Mouse (Mus musculus) cerebellum, adult 11 months (tissue): ENCODE data around the gene Gjd3.
"Not testable (repeated sequence)": the region's sequence is repeated elsewhere in the genome, so short reads cannot be mapped to it uniquely, and the experiment has no call there.

ENCODE experiments used
- DNase-seq: peaks from one replicate; pipeline ENCODE4 v3.0.0; 2022

Gjd3 gene

DNA sequence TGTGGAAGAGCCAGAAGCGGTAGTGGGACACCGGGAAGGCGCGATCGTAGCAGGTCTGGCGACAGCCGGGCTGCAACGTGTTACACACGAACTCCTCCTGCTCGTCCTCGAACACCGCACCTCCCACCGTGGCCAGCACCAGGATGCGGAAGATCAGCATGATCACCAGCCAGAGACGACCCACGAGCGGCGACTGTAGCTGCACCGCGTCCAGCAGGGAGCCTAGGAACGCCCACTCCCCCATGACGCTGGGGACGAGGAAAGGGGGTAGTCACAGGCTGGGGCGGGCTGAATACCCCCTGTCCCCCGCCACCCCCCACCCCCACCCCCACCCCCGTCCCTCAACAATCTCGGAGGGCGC is at the start of gene Gjd3:
Gene Gjd3 (minus strand): TSS at position 244 of the 361 bp plus-strand sequence.
- DNase-seq: no peak

- DNase-seq: no peak
These were observed 44.2 kb upstream of the Gjd3 start for GRCm38 (mm10) chr11:99026899-99027440.

- DNase-seq: no peak
These were observed 43.1 kb upstream of the Gjd3 start for GRCm38 (mm10) chr11:99025878-99026277.

DNA sequence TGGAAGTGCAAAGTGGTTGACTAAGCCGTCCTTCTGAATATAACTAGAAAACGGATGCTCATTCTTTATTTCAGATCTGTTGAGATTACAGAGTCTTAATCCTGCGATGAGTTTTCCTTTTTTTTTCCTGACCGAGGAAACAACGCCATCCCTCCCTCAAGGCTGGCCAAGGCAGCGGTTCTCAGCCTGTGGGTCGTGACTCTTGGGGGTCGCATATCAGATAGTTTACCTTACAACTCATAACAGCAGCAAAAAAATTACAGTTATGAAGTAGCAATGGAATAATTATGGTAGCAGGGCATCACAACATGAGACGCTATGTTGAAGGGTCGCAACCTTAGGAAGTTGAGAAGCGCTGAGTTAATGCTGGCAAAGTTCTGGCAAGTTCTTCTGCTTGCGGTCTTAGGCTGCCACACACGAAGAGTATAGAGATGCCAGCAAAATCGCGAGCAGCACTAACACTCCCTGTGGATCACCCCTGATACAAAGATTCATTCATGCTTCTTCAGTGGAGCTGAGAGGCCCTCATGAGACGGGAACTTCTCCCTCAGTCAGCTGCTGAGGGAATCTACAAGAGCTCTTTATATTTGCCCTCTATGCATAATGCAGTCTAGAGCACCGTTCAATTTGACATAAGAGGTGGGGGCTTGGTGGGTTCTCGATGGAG is 41.8 kb upstream of the Gjd3 start:
- DNase-seq: no peak

DNA sequence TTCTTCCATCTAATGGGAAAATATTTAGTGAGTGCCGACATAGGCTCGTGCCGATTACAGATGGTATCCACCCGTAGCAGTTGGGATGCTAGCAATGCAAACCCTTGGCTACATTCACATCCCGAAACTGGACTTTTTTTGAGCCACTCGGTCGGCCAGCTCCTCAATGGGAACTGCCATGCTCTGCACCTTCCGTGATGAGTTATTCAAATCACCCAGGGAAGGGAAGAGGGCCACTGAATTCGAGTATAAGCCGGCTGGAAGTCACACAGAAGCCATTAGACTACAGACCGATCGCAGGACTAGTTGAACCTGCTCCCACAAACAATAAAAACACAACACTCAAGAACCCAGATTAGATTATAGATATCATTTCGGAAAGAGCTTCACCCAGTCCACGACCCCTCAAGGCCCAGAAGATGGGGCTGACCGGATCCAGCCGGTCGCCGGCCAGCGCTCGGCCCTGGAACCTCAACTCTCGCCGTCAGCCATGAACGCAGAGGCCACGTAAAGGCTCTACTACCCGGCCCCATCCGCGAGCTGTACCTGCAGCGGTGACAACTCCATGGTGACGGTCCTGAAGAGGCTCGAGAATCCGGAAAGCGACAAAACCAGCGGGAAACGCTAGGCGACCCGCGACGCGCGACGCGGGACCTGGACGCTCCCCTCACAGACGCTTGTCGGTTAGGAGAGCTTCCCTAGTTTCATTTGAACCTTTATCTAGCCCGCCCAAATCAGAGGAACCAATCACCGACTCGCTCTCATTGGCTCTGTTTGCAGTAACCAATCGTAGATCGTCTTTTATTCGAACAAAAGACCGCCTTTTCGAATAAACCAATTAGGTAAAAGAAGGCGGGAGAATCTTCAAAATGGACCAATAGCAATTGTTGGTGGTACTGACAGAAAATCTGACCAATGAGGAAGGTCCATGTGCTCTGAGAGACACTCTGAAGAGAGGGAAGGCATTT is 41.0 kb upstream of the Gjd3 start, which contains the start of gene Top2a:
Gene Top2a (minus strand): TSS at position 690 of the 968 bp plus-strand sequence.
- DNase-seq: peak; percentile 93

DNA sequence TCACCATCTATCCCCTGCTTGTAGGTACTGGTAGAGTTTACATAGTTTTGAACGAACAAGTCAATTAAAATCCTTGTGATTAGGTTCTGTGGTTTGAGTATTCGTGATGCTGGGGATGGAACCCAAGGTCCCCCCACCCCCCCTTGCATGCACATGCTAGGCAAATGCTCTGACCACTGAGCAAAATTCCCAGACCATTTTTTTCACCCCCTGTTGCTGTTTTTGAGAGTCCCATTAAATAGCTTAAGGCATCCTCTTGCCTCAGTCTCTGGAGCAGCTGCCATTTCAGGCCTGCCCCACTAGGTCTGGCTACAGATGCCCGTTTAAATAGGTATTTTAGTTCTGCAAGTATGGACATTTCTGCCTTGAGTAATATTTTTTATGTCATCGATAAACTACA is 40.3 kb upstream of the Gjd3 start:
- no peak for DNase-seq

- DNase-seq: no peak
These were observed 39.6 kb upstream of the Gjd3 start for GRCm38 (mm10) chr11:99022384-99022933.

- DNase-seq: no peak
These were observed 37.0 kb upstream of the Gjd3 start for GRCm38 (mm10) chr11:99019844-99020243.

- no peak for DNase-seq
These were observed 31.0 kb upstream of the Gjd3 start for GRCm38 (mm10) chr11:99013856-99014255.

GRCm38 (mm10) chr11:99010706-99011105 is 27.9 kb upstream of the Gjd3 start:
- DNase-seq: no peak

- DNase-seq: no peak
These were observed 27.3 kb upstream of the Gjd3 start for GRCm38 (mm10) chr11:99010124-99010523.

DNA sequence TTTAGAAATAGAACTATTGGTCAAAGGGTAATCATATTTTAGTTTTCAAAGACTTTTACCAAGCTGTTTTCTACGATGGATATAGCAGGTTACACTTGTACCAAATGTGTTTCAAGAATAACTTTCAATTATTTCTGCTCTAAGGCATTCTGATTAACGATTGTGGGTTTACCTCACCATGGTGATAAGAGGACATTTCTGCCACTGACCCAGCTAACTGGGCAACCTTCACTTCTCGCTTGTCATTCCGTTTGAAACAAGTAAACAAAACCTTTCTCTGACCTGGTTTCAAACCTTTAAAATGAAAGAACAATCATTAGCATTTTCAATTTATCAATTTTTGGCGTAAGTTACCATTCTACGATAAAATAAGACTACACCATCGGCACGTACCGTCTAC is 24.0 kb upstream of the Gjd3 start:
- DNase-seq: no peak

DNA sequence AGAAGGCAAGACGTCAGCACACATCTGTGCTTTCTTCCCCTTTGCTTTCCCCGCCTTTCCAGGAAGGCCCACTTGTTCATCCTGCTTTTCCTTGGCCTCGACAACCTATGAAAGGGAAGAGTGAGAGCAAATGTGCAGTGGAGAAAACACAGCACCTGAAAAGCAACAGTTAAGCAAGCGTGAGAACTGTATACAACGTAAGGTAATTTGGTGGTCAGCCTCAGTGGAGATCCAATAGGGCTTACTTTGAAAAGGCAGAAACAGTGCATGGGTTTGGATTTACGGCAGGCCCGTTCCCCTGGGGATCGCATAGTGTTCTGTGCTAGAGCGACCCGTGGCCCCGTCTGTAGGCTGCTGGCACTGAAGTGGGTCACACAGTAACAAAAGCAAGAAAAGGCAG is 16.4 kb upstream of the Gjd3 start:
- no peak for DNase-seq

DNA sequence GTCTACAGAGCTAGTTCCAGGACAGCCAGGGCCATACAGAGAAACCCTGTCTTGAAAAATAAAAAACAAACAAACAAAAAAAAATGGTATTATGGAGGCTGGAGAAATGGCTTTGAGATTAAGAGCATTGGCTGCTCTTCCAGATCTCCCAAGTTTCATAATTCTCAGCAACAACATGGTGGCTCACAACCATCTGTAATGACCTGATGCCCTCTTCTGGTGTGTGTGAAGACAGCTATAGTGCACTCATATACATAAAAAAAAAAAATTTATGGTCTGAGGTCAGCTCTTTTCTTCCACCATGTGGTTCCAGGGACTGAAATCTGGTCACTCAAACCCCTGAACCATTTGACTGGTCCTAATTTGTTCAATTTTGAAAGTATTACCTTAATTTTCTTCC is 16.0 kb upstream of the Gjd3 start:
- DNase-seq: no peak

DNA sequence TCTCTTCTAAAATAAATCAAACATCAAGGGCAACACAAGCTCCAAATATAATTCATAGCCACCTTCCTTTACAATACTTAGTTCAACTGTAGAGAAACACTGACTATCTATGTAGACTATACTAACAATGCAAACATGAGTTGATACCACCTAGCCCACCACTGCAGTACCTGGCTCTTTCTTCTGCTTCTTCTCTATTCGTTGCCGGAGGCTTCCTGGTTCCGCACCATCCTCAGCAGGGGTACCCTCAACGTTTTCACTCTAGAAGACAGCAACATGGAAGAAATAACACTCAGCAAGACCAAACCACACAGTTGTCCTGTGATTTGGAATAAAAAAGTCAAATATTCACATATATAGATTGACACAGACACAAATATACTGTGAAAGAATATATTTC is 14.8 kb upstream of the Gjd3 start:
- DNase-seq: no peak

- DNase-seq: no peak
These were observed 13.2 kb upstream of the Gjd3 start for GRCm38 (mm10) chr11:98995987-98996386.

DNA sequence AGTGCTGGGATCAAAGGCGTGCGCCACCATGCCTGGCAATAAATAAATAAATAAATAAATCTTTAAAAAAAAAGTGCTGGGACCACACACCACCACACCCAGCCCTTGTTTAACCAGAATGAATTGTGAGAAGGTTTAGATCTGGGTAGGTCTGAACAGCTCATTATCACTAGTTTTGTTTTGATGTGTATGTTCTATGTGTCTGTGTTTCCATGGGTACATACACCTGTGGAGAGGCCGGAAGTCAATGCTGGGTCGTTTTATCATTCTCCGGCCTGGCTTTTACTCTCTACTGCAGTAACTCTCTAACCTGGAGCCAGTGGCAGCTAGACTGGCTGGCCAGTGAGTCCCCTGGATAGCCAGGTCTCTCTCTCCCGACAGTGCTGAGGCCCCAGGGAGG is 8.1 kb upstream of the Gjd3 start:
- DNase-seq: no peak

GRCm38 (mm10) chr11:98988260-98988659 is 5.4 kb upstream of the Gjd3 start:
- DNase-seq: not testable (repeated sequence)

- DNase-seq: peak; percentile 1
These were observed 2.7 kb upstream of the Gjd3 start for GRCm38 (mm10) chr11:98985542-98985941.

DNA sequence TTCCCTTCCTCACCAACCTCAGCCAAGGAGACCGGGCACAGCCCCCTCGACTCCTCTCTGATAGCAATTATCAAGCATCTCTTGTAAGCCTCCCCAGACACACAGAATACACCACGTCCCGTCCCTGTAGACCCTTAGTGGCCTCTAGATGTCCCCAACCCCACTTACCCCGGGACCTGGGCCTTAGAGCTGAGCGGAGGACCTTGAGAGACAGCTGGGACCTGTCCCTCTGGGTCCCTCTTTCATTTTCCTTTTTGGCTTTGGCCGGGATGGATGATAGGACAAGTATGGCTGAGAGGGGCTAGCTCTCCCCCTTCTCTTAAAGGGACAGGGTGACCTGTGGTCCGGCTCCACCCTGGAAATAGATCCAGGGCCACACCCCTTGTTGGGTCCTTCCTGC is 735 bp upstream of the Gjd3 start:
- DNase-seq: peak; percentile 2

DNA sequence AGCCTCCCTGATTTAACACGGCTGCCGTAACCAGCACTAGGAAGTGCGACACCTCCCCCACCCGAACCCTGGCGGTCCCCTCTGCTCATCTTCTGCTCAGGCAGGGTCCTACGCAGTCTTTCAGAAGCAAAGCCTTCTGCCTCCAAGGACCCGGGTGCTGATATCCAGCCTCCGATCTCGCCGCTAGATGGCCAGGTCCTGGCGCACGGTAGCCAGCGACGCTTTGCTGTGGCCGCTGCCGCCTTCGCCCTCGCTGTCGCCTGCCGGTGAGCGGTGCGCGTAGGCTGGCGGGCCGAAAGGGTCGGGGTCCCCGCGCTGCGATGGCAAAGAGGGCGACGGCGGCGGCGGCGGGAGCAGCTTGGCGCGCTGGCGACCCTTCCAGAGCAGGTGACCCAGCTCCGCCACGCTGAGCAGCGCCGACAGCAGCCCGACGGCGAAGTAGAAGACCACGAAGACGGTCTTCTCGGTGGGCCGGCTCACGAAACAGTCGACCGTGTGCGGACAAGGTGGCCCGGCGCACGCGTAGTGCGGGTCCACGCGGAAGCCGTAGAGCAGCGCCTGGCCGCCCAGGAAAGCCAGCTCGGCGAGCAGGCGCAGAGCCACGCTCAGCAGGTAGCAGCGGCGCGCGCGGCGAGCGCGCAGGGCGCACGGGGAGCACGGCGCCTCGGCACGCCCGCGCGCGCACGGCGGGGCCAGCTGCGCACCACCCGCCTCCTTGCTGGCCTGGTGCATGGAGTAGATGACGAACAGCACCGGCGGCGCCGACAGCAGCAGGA is 631 bp downstream of the Gjd3 start:
- DNase-seq: peak; percentile 70

- DNase-seq: peak; percentile 15
These were observed 1.4 kb downstream of the Gjd3 start for GRCm38 (mm10) chr11:98981289-98981996.
